Mouse (Mus musculus) heart, adult 11 months (tissue): ENCODE measurements around the gene Extl1.

Experiments
- DNase-seq: peaks from one replicate; pipeline ENCODE4 v3.0.0; 2022

Extl1 gene

GRCm38 (mm10) chr4:134387268-134387667 is 3.6 kb upstream of the Extl1 start:
- no peak for DNase-seq

- no peak for DNase-seq
These were observed 4.1 kb downstream of the Extl1 start for GRCm38 (mm10) chr4:134379510-134379909.

DNA sequence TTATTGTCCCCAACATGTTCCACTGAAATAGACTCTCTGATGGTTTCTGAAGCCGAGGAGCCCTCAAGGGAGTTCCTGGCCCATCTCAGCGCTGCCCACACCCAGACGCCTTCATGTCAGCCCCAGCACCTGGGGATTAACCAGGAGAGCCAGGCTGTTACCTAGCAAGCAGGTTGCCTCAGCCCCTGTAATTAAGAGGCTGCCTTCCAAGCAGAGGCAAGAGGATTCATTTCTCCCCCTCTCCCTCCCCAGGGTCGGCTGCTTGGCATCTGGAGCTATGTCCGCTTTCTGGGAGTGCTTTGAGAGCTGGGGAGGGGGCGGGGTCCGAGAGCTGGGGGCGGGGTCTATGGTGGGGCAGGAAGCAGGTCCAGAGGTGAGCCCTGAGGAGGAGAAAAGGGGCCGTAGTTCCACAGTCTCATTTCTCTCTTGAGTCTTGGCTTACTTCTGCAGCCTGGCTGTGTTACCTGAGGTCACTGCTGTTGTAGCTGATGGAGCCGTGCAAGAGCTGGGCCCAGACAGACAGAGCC is 5.5 kb downstream of the Extl1 start:
- no peak for DNase-seq

DNA sequence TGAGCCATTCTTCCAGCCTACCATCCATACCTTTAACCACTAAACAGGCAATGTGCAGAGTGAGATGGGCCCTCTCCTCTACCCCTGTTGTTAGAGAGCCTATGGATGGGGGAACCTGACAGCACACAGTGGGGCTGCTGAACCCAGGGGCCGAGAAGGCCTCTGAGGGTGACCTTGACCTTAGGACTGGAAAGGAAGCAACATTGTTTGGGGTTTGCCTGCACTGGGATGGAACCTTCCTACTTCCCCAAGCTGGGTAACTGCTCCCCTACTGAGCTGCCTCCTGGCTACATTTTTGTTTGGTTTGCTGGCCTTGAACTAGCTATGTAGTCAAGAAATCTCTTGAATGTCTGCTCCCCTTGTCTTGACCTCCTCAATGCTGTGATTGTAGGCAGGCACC is 9.3 kb downstream of the Extl1 start:
- DNase-seq: no peak

DNA sequence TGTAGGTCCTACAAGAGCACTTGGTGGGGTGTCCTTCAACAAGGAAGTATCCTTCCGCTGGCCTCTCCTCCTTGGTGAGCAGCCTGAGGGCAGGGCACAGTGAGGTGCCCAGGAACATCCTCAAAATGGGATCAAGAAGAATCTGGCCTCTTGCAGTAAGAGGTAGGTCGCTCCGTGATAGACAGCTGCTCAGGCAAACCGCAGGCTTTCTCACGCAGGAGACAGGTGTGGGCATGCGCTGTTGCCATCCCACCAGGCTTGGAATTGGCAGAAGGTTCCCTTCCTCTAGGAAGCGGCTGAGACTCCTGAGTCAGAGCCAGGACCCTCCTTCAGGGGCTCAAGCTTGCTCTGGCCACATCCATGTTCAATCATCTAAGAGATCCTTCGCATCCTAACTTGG is 10.4 kb downstream of the Extl1 start:
- no peak for DNase-seq

- DNase-seq: peak; percentile 99
These were observed 11.3 kb downstream of the Extl1 start for GRCm38 (mm10) chr4:134372294-134372747.

DNA sequence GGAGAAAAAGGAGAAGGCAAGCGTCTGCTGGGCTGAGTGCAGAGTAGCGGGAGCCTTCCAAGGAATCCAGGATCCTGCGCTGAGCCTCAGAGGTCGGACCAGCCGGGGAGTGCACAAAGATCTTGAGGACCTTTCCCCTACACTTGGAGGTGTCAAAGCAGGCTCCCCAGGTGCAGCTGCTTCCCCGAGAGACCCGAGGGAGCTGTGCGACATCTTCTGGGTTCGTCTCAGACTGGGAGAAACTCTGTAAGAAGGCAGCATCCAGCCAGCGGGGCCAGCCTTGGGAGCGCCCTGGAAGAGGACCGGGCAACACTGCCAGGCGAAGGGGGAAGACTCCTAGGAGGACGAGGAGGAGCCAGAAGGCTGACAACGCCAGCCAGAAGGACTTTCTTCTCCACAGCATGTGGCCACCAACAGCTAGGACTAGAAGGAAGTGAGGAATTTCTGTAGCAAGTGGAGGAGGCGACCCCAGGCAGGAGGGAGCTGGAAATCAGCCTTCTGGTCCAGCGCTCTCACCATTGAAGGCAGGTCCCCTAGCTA is 12.3 kb downstream of the Extl1 start:
- no peak for DNase-seq

- no peak for DNase-seq
These were observed 12.9 kb downstream of the Extl1 start for GRCm38 (mm10) chr4:134370649-134371221.

DNA sequence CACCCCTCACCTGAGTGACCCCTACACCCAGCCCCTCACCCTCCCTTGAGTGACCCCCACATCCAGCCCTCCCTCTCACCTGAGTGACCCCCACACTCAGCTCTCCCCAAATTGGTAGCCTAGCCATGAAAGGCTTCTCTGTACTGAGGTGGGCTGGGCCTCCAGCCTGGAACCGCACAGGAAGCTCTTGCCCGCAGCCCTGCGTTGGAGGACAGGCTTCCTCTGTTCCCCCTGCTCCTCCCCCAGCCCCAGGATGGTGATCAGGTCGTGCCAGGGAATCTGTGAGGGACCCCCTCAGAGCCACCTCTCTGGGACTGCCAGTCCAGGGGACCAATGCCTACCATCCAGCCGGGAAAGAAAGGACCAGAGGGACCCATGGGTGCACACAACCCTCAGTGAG is 18.4 kb downstream of the Extl1 start:
- no peak for DNase-seq

DNA sequence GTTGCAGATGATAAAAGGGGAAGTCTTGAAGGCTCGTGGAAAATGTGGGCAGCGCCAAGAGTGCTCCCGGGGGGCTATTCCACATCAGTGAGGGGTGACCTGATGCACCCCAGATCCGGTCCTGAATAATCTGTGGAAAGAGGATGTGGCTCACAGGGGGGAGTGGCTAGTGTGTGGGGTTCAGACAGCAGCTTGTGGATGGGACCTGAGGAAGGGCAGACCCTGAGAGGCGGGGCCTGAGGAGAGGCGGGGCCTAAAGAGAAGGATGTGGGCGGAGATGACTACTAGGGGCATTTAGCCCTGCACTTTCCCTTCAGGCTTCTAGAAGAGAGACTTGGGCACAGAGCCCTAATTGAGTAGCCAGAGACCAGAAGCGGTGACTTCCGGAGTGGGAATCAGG is 21.1 kb downstream of the Extl1 start:
- peak; percentile 98 for DNase-seq

GRCm38 (mm10) chr4:134362124-134362523 is 21.5 kb downstream of the Extl1 start:
- peak; percentile 94 for DNase-seq

DNA sequence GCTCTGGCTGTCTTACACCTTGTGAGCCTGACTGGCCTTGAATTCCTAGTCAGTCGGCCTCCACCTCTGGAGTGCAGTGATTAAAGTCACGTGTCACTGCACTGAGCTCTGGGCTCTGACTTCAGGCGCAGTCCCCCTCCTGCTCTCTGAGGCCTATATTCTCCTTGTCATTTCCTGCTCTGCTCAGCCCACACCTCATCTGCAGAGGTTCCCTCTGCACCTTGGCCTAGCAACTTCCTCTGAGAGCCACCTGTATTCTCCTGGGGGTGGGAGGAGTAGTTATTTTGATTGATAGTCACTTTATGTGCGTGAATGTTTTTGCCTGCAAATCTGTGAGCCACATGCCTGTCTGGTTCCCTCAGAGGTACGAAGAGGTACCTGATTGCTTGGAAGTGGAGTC is 22.4 kb downstream of the Extl1 start:
- DNase-seq: no peak

DNA sequence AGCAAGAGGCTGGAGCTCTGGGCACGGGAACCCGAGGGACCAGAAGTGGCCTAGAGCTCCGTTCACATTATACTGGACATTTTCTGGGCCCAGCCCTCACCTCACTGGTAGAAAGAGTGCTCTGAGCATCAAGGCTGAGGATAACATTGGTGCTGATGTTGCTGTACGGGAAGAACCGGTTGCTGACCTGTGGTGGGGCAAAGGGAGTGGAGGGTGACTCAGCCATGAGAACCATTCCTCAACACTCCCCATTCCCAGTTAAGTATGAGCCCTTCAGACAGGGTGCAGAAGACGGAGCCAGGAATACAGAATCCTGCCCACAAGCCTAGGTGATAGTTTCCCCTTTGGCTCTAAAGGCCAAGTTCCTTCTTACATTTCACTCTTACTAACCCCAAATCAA is 24.0 kb downstream of the Extl1 start:
- no peak for DNase-seq

- DNase-seq: no peak
These were observed 26.2 kb downstream of the Extl1 start for GRCm38 (mm10) chr4:134357461-134357771.

GRCm38 (mm10) chr4:134356591-134357460 is 26.8 kb downstream of the Extl1 start:
- peak; percentile 93 for DNase-seq

DNA sequence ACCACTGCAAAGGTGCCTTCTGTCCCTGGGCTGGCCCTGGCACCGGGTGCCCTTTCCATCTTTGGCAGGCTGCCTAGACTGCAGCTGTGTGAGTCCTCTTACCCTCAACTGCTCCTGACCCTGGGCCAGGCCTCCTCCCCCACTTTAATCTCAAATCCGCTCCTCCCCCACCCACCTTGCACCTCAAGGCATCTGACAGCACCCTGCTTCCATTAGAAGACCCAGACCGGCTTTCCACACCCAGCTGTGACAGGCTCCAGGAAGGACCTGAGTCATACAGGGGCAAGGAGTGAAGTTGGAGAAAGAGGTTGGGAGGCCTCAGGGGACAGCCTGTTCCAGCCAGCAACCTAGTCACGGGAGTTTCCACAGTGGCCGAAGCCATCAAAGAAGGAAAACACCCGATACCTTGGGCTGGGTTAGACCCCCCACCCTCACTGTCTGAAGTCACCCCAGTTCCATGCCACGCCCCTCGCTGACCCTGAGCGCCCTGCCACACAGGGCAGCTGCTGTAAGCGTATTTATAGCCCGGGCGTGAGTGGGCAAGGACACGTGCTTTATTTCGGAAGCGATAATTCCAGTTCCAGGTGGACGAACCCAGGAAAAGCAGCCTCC is 27.7 kb downstream of the Extl1 start:
- DNase-seq: peak; percentile 98

- DNase-seq: no peak
These were observed 29.9 kb downstream of the Extl1 start for GRCm38 (mm10) chr4:134353527-134354409.

- no peak for DNase-seq
These were observed 30.7 kb downstream of the Extl1 start for GRCm38 (mm10) chr4:134352929-134353328.

- no peak for DNase-seq
These were observed 31.4 kb downstream of the Extl1 start for GRCm38 (mm10) chr4:134352261-134352707.

DNA sequence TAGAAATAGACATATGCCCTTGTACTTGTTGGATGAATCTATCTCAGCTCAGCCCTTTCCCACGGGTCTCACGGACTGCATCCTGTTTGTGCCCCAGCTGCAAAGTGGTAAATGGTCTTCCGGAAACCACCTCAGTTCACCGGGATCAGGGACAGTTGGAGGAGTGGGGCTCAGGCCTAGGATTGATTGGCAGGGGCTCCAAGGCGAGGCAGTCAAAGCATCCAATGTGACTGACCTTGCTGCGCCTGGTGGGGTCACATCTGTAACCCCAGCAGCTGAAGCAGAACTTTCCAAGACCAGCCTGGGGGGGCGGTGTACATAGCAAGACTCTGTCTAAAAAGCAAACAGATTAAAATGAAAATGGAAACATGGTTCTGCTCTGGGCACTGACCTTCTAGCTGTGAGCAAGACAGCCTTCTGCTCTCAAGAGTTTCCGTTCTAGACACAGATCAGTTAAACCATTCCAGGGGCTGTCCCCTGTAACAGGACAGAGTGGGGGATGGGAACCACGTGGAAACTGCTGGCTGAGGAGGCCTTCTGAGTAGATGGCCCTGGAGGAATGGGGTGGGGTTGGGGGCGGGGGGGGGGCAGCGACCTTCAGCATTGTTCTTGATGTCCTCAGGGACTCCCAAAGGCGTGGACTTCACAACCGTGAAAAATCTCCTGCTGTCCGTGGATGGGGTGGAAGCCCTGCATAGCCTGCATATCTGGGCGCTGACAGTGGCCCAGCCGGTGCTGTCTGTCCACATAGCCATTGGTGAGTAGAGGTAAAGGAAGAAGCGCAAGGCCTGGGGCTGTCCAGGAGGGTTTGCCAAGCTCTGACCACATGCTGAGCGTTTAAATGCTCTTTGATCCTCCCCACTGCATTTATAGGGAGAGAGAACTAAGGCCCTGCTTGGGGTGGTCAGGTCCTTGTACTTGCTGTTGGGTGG is 32.1 kb downstream of the Extl1 start:
- no peak for DNase-seq

DNA sequence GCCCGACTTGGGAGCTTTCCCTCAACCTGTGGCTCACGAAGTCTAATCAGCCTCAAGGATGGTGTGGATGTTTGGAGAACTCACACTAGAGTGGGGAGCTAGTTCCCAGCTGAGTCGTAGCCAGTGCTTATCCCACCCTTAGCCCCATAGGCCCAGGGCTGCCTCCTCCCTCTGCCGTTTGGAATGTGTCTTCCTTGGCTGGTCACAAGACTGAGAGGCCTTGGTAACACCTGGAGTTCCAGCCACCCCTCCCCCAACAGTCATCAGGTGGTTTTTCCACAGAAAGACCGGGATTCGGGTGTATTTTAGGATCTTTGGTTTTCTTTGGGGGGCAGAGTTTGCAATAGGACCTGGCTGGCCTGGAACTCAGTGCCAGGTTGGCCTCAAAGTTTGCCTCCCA is 33.0 kb downstream of the Extl1 start:
- DNase-seq: no peak
